Mouse (Mus musculus) layer of hippocampus, adult 9-10 months (tissue): ENCODE data around the gene Anapc16.
A peak's percentile ranks its signal among the peaks of the same experiment; 100 is the strongest.

Source experiments
- DNase-seq: peaks from one replicate; pipeline ENCODE4 v3.0.0; 2022; ENCODE audit warnings: low spot score

Gene Anapc16

GRCm38 (mm10) chr10:59970450-59971062, 32.4 kb downstream of the Anapc16 start:
- no peak for DNase-seq

- DNase-seq, result no peak
Observed at GRCm38 (mm10) chr10:59969821-59970449, 33.0 kb downstream of the Anapc16 start.

- no peak for DNase-seq
Observed at GRCm38 (mm10) chr10:59967309-59967942, 35.5 kb downstream of the Anapc16 start.

DNA sequence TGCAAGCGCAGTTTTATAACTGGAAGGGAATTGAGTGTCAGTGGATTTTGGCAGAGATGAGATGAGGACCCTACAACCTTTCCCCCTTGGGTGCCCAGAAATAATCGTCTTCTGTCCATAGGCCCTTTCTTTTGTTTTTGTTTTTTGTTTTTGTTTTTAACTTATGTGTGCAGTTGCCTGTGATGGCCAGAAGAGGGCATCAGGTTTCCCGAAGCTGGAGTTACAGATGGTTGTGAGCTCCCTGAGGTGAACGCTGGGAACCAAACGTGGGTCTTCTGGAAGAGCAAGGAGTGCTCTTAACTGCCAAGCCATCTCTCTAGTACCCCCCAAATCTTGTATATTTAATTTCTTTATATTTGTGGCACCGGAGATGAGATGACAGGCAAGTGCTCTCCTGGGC, 36.2 kb downstream of the Anapc16 start:
- no peak for DNase-seq

- DNase-seq, result no peak
Observed at GRCm38 (mm10) chr10:59965788-59966187, 37.1 kb downstream of the Anapc16 start.

DNA sequence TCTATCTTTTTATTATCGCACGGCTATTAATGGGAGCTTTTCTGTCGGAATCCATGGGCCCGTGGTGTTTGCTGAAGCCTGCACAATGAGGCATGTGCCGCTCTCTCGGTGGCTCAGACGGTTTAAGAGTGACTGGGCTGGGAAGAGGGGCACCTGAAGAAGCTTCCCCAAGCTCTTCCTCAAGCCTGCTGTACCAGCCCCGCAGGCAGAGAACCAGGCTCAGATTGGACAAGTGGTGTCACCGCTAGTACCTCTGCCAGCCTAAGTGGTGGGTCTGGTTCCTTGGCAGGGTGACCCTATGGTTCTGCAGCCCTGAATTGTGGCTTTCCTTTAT, 37.6 kb downstream of the Anapc16 start:
- DNase-seq, result no peak

- DNase-seq, result no peak
Observed at GRCm38 (mm10) chr10:59964504-59965361, 38.2 kb downstream of the Anapc16 start.

DNA sequence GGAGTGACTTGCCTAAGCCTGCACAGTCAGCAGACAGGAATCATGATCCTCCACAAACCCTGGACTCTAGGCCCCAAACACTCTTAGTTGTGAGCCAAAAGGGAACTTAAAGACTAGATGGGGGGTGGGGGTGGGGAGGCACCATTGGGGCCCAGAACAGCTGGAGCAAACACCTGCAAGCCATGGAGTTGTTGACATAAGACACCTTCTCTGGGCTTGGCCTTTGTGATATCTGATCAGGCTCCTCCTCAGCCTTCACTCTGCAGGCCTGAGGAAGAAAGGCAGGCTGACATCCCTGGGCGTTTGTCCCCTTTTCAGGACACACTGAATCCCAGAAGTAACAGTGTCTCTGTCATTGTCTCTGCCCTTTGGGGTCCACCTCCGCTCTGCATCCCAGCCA, 39.3 kb downstream of the Anapc16 start:
- DNase-seq, result no peak

DNA sequence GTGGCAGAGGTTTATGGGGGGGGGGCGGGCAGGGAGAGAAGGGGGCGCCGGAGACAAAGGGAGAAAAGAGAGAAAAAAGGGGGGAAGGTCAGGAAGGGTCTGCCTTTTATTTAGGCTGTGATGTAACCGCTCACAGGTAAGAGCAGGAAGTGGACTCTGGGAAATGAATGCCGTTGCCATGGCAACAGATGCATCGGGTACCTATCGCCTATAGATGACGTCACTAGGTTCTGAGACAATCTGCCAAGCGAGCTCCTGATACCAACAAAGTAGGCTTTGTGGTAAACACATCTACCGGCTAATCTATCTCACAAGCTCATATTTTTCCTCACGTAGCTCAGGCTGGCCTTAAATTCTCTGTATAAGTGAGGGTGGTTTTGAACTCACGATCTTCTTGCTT, 43.4 kb downstream of the Anapc16 start:
- DNase-seq, result no peak

- no peak for DNase-seq
Observed at GRCm38 (mm10) chr10:59958458-59958857, 44.5 kb downstream of the Anapc16 start.

GRCm38 (mm10) chr10:59957171-59958149, 45.5 kb downstream of the Anapc16 start:
- no peak for DNase-seq

DNA sequence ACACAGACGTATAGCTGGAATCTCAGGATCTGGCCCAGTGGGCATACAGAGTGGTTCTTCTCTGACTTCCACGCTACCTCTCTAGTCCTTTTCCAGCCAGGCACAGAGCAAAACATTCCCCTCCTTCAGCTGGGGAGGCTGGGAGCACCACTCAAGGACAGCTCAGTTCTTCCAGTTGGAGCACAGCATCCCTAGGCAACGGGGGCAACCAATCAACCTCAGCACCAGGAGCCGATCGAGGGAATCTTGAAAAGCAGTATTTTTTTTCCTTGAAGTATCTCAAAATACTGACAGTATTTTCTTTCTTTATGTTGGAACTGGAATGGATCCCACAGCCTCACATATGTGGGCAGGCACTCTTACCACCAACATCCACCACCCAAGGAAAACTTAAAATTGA, 46.3 kb downstream of the Anapc16 start:
- no peak for DNase-seq

DNA sequence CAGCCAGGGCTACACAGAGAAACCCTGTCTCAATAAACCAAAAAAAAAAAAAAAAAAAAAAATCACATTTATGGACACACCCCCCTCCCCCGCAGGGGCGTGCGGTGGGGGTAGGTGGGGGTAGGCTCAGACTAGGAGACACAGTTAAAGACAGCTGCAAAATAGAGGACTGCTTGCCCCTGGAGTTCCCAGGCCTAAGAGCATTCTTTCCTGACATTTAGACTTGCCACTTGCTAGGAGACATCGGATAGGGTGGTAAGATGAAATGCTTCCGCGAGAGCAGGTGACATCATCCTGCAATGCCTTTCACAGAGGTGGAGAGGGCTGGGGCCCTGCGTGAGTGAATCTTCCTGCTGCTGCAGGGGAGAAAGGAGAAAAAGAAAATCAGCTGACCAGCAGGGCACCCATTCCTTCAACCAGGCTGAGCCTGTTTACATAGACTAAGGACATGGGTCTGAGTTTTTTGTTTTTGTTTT, 49.3 kb downstream of the Anapc16 start:
- no peak for DNase-seq

DNA sequence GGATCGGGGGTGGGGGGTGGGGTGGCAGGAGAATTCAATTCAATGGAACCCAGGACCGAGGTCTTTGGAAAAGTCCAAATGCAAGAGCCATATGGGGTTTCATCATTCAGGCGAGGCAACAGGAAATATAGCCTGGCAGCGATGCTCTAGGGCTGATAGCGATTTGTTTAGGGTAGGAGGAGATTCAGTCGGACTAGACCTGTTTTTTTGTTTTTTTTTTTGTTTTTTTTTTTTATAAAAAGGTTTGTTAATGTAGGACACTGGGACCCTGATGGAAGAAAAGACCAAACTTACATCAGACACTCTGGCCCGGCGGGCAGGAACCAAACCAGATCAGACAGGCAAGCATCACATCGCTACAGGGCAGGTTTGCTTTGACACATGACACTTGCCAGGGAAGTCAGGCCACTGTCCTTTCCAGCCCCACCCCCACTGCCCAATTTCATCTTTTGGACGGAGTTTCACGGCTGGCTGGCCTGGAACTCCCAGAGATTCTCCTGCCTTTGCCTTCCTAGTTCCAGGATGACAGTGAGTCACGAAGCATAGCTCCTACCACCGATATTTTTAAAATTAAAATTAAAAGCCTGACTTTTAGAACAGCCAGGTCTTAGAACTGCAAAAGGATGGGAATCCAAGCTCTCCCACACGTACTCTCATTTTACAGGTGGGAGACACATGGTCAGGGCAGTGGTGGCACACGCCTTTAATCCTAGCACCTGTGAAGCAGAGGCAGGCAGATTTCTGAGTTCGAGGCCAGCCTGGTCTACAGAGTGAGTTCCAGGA, 50.0 kb downstream of the Anapc16 start:
- no peak for DNase-seq

- DNase-seq, result no peak
Observed at GRCm38 (mm10) chr10:59952152-59952780, 50.7 kb downstream of the Anapc16 start.

DNA sequence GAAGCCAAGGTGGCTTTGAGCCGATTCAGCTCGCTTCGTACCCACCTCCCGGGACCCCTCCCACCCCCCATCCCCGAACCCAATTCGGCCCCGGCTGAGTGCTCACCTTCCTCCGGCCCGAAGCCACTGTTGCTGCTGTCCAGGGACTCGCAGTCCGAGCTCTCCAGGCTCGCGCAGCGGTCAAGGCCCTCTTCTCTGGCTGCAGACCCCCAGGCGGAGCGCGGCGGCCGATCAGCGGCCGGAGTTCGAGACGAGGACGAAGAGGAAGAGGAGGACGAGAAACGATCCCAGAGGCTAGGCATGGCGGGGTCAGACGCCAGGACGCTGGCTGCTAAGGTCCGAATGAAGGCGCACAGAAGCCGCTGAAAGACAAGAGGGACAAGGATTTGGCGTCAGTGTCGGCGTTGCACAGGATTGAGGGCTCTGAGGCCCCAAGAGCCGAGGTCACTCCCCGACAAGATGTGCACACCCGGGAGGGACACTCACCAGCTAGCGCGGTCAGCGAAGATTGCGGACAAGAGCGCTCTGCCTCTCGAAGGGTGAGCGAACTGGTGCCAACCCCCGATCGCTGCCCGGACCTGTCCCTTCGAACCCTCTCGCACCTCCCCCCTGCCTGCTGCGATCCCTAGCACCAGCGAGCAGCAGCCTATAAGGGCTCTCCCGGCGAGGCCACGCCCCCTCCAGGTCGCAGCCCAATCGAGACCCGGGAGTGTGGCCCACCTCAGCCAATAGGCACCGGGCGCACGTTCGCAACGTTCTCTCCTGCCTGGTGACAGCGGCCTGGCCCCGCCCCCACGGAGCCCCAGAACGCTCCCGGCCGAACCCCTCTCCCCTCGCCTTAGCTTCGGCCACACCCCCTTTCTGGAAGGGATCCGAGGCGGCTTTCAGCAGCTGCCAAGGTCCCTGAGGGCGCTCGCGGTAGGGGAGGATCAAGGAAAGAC, 51.5 kb downstream of the Anapc16 start, which contains the start of gene Ddit4:
Gene Ddit4 (minus strand): TSS at position 624 of the 941 bp plus-strand sequence.
- peak; percentile 97 for DNase-seq

GRCm38 (mm10) chr10:59950716-59951191, 52.2 kb downstream of the Anapc16 start:
- no peak for DNase-seq

DNA sequence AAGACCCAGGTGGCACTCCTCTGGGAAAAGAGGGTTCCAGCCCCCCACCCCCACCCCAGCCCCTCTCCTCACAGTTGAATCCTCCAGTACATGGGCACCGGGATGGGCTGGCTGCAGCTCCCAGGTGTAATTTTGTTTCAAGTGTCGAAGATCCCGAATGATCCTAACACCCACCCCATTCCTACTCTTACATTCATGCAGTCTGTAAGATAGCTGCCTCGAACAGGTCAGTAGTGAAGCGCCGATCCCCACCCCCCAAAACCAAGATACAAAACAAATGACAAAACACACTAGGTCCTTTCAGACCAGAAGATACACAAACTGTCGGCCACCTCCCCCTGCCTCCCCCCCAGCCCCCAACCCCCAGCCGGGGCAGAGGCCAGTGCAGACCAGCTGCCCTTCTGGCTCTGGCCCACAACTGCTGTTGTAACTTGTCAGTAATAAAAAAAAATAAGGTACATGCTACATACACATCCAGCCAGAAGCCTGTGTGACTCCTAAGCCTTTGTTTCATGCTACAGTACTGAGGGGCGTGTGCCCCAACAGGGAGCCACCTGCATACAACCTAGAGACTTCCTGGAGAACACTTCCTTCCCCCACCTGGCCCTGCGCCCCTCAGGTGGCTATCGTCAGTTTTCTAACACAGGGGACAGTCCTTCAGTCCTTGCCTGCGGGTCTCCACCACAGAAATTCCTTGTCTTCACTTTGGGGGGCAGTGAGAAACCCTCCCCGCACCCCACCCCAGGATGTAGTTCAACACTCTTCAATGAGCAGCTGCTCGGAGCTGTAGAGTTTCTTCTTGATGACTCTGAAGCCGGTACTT, 52.9 kb downstream of the Anapc16 start:
- DNase-seq, result no peak
